Mouse (Mus musculus): ENCODE results near the gene Aplnr.

DNA sequence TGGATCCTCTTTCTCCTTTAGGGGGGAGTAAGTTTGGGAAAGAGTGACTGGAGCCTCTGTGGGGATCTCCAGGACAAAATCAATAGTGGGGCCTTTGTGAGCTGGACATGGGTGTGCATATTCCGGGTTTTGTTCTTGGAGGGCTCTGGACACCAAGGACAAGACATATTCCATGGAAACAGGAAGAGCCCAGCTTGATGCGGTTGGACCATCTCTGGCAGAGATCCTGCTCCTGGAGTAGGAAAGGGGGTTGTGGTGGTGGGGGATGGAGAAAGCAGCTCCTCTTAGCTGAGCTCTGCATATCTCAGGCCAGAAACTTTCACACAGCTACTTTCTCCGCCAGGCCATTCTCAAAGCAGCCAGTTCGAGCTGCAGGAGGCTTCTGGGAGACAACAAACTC is 3.4 kb downstream of the Aplnr start:
- TF ChIP-seq POLR2A (IDR thresholded peaks at IDR 0.05; ENCODE audit: borderline replicate concordance, low read depth, low read length) (no peak), CTCF (IDR thresholded peaks at IDR 0.05; ENCODE audit: low read depth, low read length) (no peak)

Data from bone marrow macrophage, adult 2 months (primary cell).